Mouse (Mus musculus) kidney, postnatal 0 days (tissue): ENCODE data around the gene H2afb2. TPM values are rescaled to one million over a fixed set of nuclear protein-coding genes. Genes with fewer than 3 reads are reported as not detected.

Experiments
- ATAC-seq: fragments of 200-750 bp; cut with Nextera tagmentation; replicated peaks from 2 replicates; pipeline ENCODE4 v1.8.0; 2017; ENCODE audit warnings: low read depth, moderate number of reproducible peaks, moderate TSS enrichment, moderate library complexity; ENCODE audit not compliant: low FRiP score
- DNase-seq: peaks from one replicate; pipeline ENCODE4 v3.0.0-alpha.2; 2016; ENCODE audit warnings: low spot score
- H3K27ac ChIP-seq: fragments of 300-500 bp; sonication (generic); 2 replicates; pipeline ENCODE4 v1.5.1; 2014; ENCODE audit warnings: mild to moderate bottlenecking
- H3K27me3 ChIP-seq: fragments of 300-500 bp; sonication (generic); 2 replicates; pipeline ENCODE4 v1.6.1; 2014; ENCODE audit warnings: low read length, mixed read lengths; ENCODE audit not compliant: insufficient read depth
- H3K36me3 ChIP-seq: fragments of 300-500 bp; sonication (generic); 2 replicates; pipeline ENCODE4 v1.6.1; 2014; ENCODE audit warnings: low read length, mixed read lengths; ENCODE audit not compliant: insufficient read depth
- H3K4me1 ChIP-seq: fragments of 300-500 bp; sonication (generic); replicated peaks from 2 replicates; pipeline ENCODE4 v1.6.1; 2014; ENCODE audit warnings: antibody characterized with exemption, low read length, mixed read lengths; ENCODE audit not compliant: insufficient read depth
- H3K4me2 ChIP-seq: fragments of 300-500 bp; sonication (generic); 2 replicates; pipeline ENCODE4 v1.6.1; 2014; ENCODE audit warnings: mild to moderate bottlenecking, low read length, moderate library complexity, mixed read lengths
- H3K4me3 ChIP-seq: fragments of 300-500 bp; sonication (generic); replicated peaks from 2 replicates; pipeline ENCODE4 v1.5.1; 2014; ENCODE audit warnings: low read depth, low read length
- H3K9ac ChIP-seq: fragments of 300-500 bp; sonication (generic); 2 replicates; pipeline ENCODE4 v1.6.1; 2014; ENCODE audit warnings: low read depth, low read length
- H3K9me3 ChIP-seq: fragments of 300-500 bp; sonication (generic); replicated peaks from 2 replicates; pipeline ENCODE4 v1.6.1; 2016; ENCODE audit warnings: low read length, inconsistent platforms, mixed read lengths
- CTCF ChIP-seq: IDR thresholded peaks from 2 replicates; pipeline ENCODE4 v1.5.1; 2016; ENCODE audit warnings: antibody characterized with exemption, low read depth, mild to moderate bottlenecking, moderate library complexity
- WGBS: fragments of 180-500 bp; shearing (Covaris S2); extraction: QIAGEN DNeasy Blood & Tissue Kit; methylation state at CpG from one replicate; pipeline ENCODE4 v1.1.7; 2014; 5-methylcytosine and 5-hydroxymethylcytosine counted together
- polyA plus RNA-seq: library from polyadenylated mRNA; unstranded; fragments of >200 nt; fragmentation: Nextera tagmentation; extraction: Ambion mirVana; gene quantifications from 2 replicates; pipeline ENCODE4 v1.2.1, GENCODE M21; 2015

The H2afb2 gene
- not detected in 2 replicates for polyA plus RNA-seq

GRCm38 (mm10) chrX:116680878-116681277, at the start of gene H2afb2:
H2afb2 (plus strand) TSS chrX:116681178.
- Histone ChIP-seq H3K4me2 (no peak within 1 kb of the TSS), H3K4me1 (no peaks in the 10 kb centered on the region), H3K27me3 (no peaks in the 10 kb centered on the region), H3K9me3 (no peaks in the 10 kb centered on the region), H3K36me3 (no peaks in the 10 kb centered on the region), H3K9ac (no peak within 1 kb of the TSS), H3K27ac (no peak within 1 kb of the TSS), H3K4me3 (no peak within 1 kb of the TSS)
- DNase-seq, result no peak
- no peak for TF ChIP-seq CTCF
- WGBS, result 89% methylated on average over 5 of the region's 6 CpGs
- no peak for ATAC-seq

Other genes starting within 250 kb of the H2afb2 start
- gene Cpxcr1, start 232.2 kb upstream of the H2afb2 start, polyA plus RNA-seq, result not detected in 2 replicates